Mouse (Mus musculus): Measurements from ENCODE around the gene Nfatc2. TPM values are rescaled to one million over a fixed set of nuclear protein-coding genes. Genes with fewer than 3 reads are reported as not detected.

Nfatc2 gene
- total RNA-seq (2021), result 10 to 100 TPM; 11.8 to 15.0 TPM
- long read RNA-seq, experiment 1, transcript Nfatc2-203 (7 exons, 2,727 nt), result major isoform, 9 of 16 reads
- long read RNA-seq, experiment 1, partial matches to known transcripts, result 5 of 16 reads
- long read RNA-seq, experiment 1, other reads (novel, unspliced or antisense), result 0 of 16 reads
- long read RNA-seq, experiment 2, partial matches to known transcripts, result 1 of 5 reads
- long read RNA-seq, experiment 2, other reads (novel, unspliced or antisense), result 1 of 5 reads

- intact Hi-C loops (cut with DNase I), result no loop called here
- DNase-seq (ENCODE audit: low spot score in 2 of 2), result peak; percentile 79 to 90
Observed at GRCm38 (mm10) chr2:168601491-168602386, at the start of gene Nfatc2. Nfatc2 (minus strand) TSS chr2:168601657.

- intact Hi-C loops (cut with DNase I), result no loop called here
- no peak for DNase-seq (ENCODE audit: low spot score in 2 of 2)
Observed at GRCm38 (mm10) chr2:168648171-168648570, 46.7 kb upstream of the Nfatc2 start.

- DNase-seq (ENCODE audit: low spot score in 2 of 2), result no peak
- intact Hi-C loops (cut with DNase I), result no loop called here
Observed at GRCm38 (mm10) chr2:168644855-168645254, 43.4 kb upstream of the Nfatc2 start.

- no peak for DNase-seq (ENCODE audit: low spot score in 2 of 2)
- intact Hi-C loops (cut with DNase I), result no loop called here
Observed at GRCm38 (mm10) chr2:168643524-168644177, 42.2 kb upstream of the Nfatc2 start.

GRCm38 (mm10) chr2:168642187-168642586, 40.7 kb upstream of the Nfatc2 start:
- no peak for DNase-seq (ENCODE audit: low spot score in 2 of 2)
- intact Hi-C loops (cut with DNase I), result no loop called here

- no peak for DNase-seq (ENCODE audit: low spot score in 2 of 2)
- intact Hi-C loops (cut with DNase I), result no loop called here
Observed at GRCm38 (mm10) chr2:168640460-168640859, 39.0 kb upstream of the Nfatc2 start.

GRCm38 (mm10) chr2:168634881-168635280, 33.4 kb upstream of the Nfatc2 start:
- intact Hi-C loops (cut with DNase I), result no loop called here
- DNase-seq (ENCODE audit: low spot score in 2 of 2), result no peak

- intact Hi-C loops (cut with DNase I), result no loop called here
- no peak for DNase-seq (ENCODE audit: low spot score in 2 of 2)
Observed at GRCm38 (mm10) chr2:168633301-168633816, 31.9 kb upstream of the Nfatc2 start.

- DNase-seq (ENCODE audit: low spot score in 2 of 2), result no peak
- intact Hi-C loops (cut with DNase I), result no loop called here
Observed at GRCm38 (mm10) chr2:168632543-168632942, 31.1 kb upstream of the Nfatc2 start.

- intact Hi-C loops (cut with DNase I), result loop anchor here (1.0 to 2.0 kb wide), 2 partner anchors 159 to 378 kb away; no protein-coding TSS in a partner anchor
- peak; percentile 83 to 87 for DNase-seq (ENCODE audit: low spot score in 2 of 2)
Observed at GRCm38 (mm10) chr2:168628787-168629186, 27.3 kb upstream of the Nfatc2 start.

- no peak for DNase-seq (ENCODE audit: low spot score in 2 of 2)
- intact Hi-C loops (cut with DNase I), result loop anchor here (2.0 kb wide), 1 partner anchor 377 kb away; no protein-coding TSS in a partner anchor
Observed at GRCm38 (mm10) chr2:168627829-168628770, 26.6 kb upstream of the Nfatc2 start.

GRCm38 (mm10) chr2:168626385-168626784, 24.9 kb upstream of the Nfatc2 start:
- peak in 1 of 2 experiments; percentile 38 for DNase-seq (ENCODE audit: low spot score in 2 of 2)

GRCm38 (mm10) chr2:168625091-168625490, 23.6 kb upstream of the Nfatc2 start:
- intact Hi-C loops (cut with DNase I), result no loop called here
- DNase-seq (ENCODE audit: low spot score in 2 of 2), result no peak

More at GRCm38 (mm10) chr2:168626385-168626784, 24.9 kb upstream of the Nfatc2 start:
- intact Hi-C loops (cut with DNase I), result no loop called here

GRCm38 (mm10) chr2:168621111-168621802, 19.8 kb upstream of the Nfatc2 start:
- intact Hi-C loops (cut with DNase I), result no loop called here
- no peak for DNase-seq (ENCODE audit: low spot score in 2 of 2)

- intact Hi-C loops (cut with DNase I), result no loop called here
- DNase-seq (ENCODE audit: low spot score in 2 of 2), result no peak
Observed at GRCm38 (mm10) chr2:168618205-168618717, 16.8 kb upstream of the Nfatc2 start.

GRCm38 (mm10) chr2:168615160-168615559, 13.7 kb upstream of the Nfatc2 start:
- DNase-seq (ENCODE audit: low spot score in 2 of 2), result no peak
- intact Hi-C loops (cut with DNase I), result no loop called here

- DNase-seq (ENCODE audit: low spot score in 2 of 2), result no peak
- intact Hi-C loops (cut with DNase I), result no loop called here
Observed at GRCm38 (mm10) chr2:168614170-168614872, 12.9 kb upstream of the Nfatc2 start.

All from left cerebral cortex, postnatal 14 days (tissue).